Mouse (Mus musculus) ZHBTc4 (cell line): ENCODE data around the gene Psmb8.
"Not testable (repeated sequence)": the region's sequence is repeated elsewhere in the genome, so short reads cannot be mapped to it uniquely, and the experiment has no call there.

Experiments
- DNase-seq: peaks from one replicate; pipeline ENCODE4 v3.0.0-alpha.2; 2011; ENCODE audit warnings: low read depth, low spot score

Psmb8 gene

GRCm38 (mm10) chr17:34211746-34212365, 14.3 kb downstream of the Psmb8 start:
- DNase-seq = no peak

GRCm38 (mm10) chr17:34213936-34214335, 16.4 kb downstream of the Psmb8 start:
- no peak for DNase-seq

GRCm38 (mm10) chr17:34215176-34215575, 17.7 kb downstream of the Psmb8 start:
- no peak for DNase-seq

DNA sequence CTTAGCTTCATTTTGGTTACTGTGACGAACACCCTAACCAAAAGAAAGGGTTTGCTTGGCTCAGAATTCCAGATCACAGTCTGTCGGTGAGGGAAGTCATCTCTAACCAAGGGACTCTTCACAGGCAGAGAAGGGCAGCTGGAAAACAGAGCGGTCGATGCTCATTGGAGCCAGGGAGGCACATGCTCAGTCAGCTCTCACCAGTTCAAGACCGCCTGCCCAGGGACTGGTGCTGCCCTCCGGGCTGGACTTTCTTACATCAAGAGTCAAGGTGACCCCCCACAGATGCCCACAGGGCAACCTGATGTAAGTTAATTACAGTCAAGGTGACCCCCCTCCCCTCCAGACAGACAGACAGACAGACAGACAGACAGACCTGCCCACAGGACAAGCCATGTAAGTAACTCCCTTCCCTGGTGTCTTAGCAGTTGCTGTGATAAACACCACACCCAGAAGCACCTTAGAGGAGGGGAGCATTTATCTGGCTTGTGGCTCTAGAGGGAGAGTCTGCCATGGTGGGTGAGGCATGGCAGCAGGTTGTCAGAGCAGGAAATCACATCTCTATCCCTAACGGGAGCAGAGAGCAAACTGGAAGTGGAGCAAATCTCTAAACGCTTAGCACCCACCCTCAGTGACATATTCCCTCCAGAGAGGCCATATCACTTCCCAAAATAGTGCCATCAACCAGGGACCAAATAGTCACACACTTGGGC, 19.9 kb downstream of the Psmb8 start:
- DNase-seq = no peak

DNA sequence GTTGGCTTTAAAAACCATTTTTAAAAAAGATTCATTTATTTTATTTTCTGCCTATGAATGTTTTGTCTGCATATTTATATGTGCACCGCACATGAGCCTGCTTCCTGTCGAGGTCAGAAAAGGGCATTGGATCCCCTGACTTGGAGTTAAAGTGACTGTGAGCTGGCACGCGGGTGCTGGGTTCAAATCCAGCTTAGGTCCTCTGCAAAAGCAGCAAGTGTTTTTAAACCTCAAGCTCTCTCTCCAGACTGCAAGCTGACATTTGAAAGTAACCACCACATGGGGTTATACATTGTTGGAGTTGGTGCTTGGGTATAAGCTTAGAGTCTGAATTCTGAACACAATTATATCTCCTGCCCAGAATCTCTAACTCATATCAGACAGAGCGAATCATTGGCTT, 20.5 kb downstream of the Psmb8 start:
- DNase-seq = no peak

- DNase-seq = no peak
These were observed 21.2 kb downstream of the Psmb8 start for GRCm38 (mm10) chr17:34218675-34219074.

DNA sequence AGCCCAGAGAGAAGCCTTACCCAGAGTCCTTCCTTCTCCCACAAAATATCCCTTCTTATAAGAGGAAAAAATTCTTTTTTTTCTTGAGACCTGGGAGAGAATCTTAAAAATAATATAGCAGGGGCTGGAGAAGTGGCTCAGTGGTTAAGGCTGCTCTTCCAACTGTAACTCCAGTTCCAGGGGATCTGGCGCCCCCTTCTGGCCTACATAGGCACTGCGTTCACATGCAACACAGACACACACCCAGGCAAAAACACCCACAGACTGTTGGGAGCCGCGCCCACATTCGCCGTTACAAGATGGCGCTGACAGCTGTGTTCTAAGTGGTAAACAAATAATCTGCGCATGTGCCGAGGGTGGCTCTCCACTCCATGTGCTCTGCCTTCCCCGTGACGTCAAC, 21.6 kb downstream of the Psmb8 start:
- not testable (repeated sequence) for DNase-seq

GRCm38 (mm10) chr17:34219801-34220200, 22.3 kb downstream of the Psmb8 start:
- not testable (repeated sequence) for DNase-seq

DNA sequence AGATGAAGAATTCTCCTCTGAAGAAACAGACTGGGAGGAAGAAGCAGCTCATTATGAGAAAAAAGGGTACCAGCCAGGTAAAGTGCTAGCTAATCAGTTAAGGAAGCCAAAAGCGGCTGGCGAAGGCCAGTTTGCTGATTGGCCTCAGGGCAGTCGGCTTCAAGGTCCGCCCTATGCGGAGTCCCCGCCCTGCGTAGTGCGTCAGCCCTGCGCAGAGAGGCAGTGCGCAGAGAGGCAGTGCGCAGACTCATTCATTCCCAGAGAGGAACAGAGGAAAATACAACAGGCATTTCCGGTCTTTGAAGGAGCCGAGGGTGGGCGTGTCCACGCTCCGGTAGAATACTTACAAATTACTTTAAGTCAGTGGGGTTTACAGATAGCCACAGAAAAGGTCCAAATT, 22.9 kb downstream of the Psmb8 start:
- not testable (repeated sequence) for DNase-seq

GRCm38 (mm10) chr17:34224816-34225215, 27.3 kb downstream of the Psmb8 start:
- no peak for DNase-seq

GRCm38 (mm10) chr17:34225426-34225825, 27.9 kb downstream of the Psmb8 start:
- no peak for DNase-seq

DNA sequence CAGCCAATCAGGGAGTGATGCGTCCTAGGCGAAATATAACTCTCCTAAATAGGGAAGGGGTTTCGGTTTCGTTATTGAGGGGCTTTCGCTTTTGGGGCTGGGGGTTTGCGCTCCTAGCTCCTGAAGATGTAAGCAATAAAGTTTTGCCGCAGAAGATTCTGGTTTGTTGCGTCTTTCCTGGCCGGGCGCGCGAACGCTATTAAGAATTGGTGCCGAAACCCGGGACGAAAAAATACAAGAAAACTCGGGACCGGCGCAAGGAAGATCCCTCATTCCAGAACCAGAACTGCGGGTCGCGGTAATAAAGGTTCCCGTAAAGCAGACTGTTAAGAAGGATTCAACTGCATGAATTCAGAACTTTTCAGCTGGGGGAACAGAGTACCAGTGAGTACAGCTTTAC, 28.4 kb downstream of the Psmb8 start:
- not testable (repeated sequence) for DNase-seq

GRCm38 (mm10) chr17:34230971-34231370, 33.5 kb downstream of the Psmb8 start:
- DNase-seq = not testable (repeated sequence)

DNA sequence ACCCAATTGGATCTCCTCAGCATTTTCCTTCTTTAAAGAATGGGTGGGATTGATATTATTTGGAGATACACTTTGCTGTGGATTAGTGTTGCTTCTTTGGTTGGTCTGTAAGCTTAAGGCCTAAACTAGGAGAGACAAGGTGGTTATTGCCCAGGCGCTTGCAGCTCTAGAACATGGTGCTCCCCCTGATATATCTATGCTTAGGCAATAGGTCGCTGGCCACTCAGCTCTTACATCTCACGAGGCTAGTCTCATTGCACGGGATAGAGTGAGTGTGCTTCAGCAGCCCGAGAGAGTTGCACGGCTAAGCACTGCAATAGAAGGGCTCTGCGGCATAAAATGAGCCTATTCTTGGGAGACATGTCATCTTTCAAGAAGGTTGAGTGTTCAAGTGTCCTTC, 34.5 kb downstream of the Psmb8 start:
- DNase-seq = not testable (repeated sequence)

GRCm38 (mm10) chr17:34234926-34235325, 37.4 kb downstream of the Psmb8 start:
- DNase-seq = peak; percentile 49

GRCm38 (mm10) chr17:34236691-34237090, 39.2 kb downstream of the Psmb8 start:
- DNase-seq = no peak

- DNase-seq = no peak
These were observed 40.2 kb downstream of the Psmb8 start for GRCm38 (mm10) chr17:34237741-34238140.

DNA sequence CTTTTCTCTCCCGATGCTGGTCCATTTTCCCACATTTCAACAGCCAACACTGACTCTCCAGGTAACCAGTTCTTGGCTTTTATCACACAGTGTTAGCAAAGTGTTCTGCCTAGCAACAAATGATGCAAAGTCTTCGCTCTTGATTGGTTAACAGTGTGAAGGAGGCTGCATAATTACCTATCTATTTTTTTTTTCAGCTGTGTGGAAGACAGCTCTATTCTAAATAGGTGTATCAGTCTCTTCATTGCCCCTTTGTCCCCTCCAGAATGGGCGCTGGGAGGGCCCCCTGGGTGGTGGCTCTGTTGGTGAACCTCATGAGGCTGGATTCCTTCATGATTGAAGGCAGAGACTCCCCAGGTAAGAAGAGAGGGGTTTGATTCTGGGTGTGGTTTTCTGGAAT, 41.2 kb downstream of the Psmb8 start, which contains the start of gene H2-Ob:
H2-Ob (plus strand) TSS at position 198 of the 400 bp plus-strand sequence.
- peak; percentile 25 for DNase-seq

DNA sequence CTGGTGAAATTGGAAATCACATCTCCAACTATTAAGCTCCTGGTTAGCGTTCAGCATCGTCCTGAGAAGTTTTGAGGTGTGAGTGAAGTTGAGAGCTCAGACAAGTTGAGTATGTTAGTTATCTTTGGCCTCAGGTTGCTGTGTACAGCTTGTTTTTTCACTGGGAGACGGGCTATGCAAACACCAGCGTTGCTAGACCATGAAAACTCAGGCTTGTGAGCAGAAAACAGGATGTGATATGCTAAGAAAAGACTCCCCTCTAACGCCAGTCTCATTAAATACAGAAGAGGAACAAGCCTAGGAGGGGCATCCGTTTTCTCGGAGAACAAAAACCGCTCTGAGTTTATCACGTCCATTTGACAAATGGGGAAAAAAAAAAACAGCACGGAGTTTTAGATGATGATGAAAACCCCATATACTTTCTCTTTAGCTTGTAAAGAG, 42.1 kb downstream of the Psmb8 start:
- no peak for DNase-seq

- no peak for DNase-seq
These were observed 42.8 kb downstream of the Psmb8 start for GRCm38 (mm10) chr17:34240366-34240765.

DNA sequence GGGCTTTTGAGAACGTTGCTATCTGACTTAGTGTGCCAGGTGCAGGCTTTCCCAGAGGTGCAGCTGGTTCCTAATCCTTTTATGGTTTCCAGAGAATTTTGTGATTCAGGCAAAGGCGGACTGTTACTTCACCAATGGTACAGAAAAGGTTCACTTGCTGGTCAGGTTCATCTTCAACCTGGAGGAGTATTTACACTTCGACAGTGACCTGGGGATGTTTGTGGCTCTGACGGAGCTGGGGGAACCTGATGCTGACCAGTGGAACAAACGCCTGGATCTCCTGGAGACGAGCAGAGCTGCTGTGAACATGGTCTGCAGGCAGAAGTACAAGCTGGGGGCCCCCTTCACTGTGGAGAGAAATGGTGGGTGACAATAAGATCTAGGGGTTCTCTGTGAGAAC, 43.4 kb downstream of the Psmb8 start:
- no peak for DNase-seq

GRCm38 (mm10) chr17:34244656-34245055, 47.1 kb downstream of the Psmb8 start:
- DNase-seq = no peak

- DNase-seq = no peak
These were observed 49.5 kb downstream of the Psmb8 start for GRCm38 (mm10) chr17:34247047-34247446.
